Mouse (Mus musculus): ENCODE data around the gene Wscd2. TPM values are rescaled to one million over a fixed set of nuclear protein-coding genes. Genes with fewer than 3 reads are reported as not detected.

Gene Wscd2
- total and polyA plus RNA-seq, 3 experiments, result 0.38 to 0.51 (median 0.39) TPM

- Histone ChIP-seq H3K79me2 (replicated peaks; ENCODE audit: control insufficient read depth, extremely low read depth, insufficient read depth, poor library complexity, severe bottlenecking) (no peaks in the 10 kb centered on the region), H3K4me2 (ENCODE audit: insufficient read depth, low read depth, poor library complexity, severe bottlenecking) (no peak overlapping the region), H3K9ac (ENCODE audit: insufficient read depth, low read depth) (no peak overlapping the region), H3K36me3 (replicated peaks in 1 of 2; ENCODE audit: control insufficient read depth in 1 of 2, insufficient read depth in 1 of 2, low read length in 1 of 2) (no peaks in the 10 kb centered on the region), H3K27me3 (replicated peaks) (peaks cover 64% of the 10 kb centered on the region), H3K4me3 (replicated peaks in 1 of 3; ENCODE audit: low read depth in 2 of 3, low read length in 2 of 3, poor library complexity in 1 of 3) (no peak overlapping the region), H3K9me3 (replicated peaks; ENCODE audit: low read length) (no peaks in the 10 kb centered on the region), H3K4me1 (ENCODE audit: control insufficient read depth in 1 of 2, insufficient read depth in 2 of 2) (peaks cover 8 to 20% of the 10 kb centered on the region in 2 experiments), H3K27ac (ENCODE audit: insufficient read depth, low read depth) (no peak overlapping the region)
- TF ChIP-seq EP300 (IDR thresholded peaks at IDR 0.05; ENCODE audit: low read length) (no peak), NRF1 (IDR thresholded peaks at IDR 0.05; ENCODE audit: low read depth, low read length) (no peak), MAFK (IDR thresholded peaks at IDR 0.05; ENCODE audit: insufficient replicate concordance, low read length) (no peak), JUND (conservative IDR thresholded peaks at IDR 0.05; ENCODE audit: low read depth, low read length) (no peak), IRF4 (IDR thresholded peaks at IDR 0.05; ENCODE audit: low read depth, low read length) (no peak), POLR2A (IDR thresholded peaks at IDR 0.05; ENCODE audit: low read depth, low read length) (no peak), MEF2A (IDR thresholded peaks at IDR 0.05; ENCODE audit: borderline replicate concordance, low read depth, low read length) (no peak), MAX (IDR thresholded peaks at IDR 0.05; ENCODE audit: low read length) (no peak), RCOR1 (conservative IDR thresholded peaks at IDR 0.05; ENCODE audit: low read depth, low read length) (no peak), HCFC1 (IDR thresholded peaks at IDR 0.05; ENCODE audit: low read depth, low read length) (no peak), NELFE (IDR thresholded peaks at IDR 0.05; ENCODE audit: low read depth, low read length) (no peak), CTCF (conservative IDR thresholded peaks at IDR 0.05 in 1 of 2, IDR thresholded peaks at IDR 0.05 in 1 of 2; ENCODE audit: low read depth in 2 of 2, low read length in 2 of 2) (no peak), ZMIZ1 (IDR thresholded peaks at IDR 0.05; ENCODE audit: low read depth, low read length) (no peak), ZC3H11A (IDR thresholded peaks at IDR 0.05; ENCODE audit: low read depth, low read length) (no peak)
- in situ Hi-C loops (cut with MboI; ENCODE audit: low pct_ligation_motif_present, low pct_unique_long_range_greater_than_20kb, low sequenced_read_pairs) (no loop called here), dilution Hi-C loops (cut with MboI; ENCODE audit: extremely low pct_ligation_motif_present, extremely low pct_unique_long_range_greater_than_20kb, low sequenced_read_pairs) (no loop called here)
- no peak for DNase-seq (ENCODE audit: extremely low read depth)
Measured at GRCm38 (mm10) chr5:113504654-113505053, 14.5 kb downstream of the Wscd2 start.

- H3K27me3 ChIP-seq (replicated peaks), result peaks cover 65% of the 10 kb centered on the region
- H3K4me1 ChIP-seq (ENCODE audit: control insufficient read depth in 1 of 2, insufficient read depth in 2 of 2), result peaks cover 8 to 20% of the 10 kb centered on the region in 2 experiments
- DNase-seq (ENCODE audit: extremely low read depth), result no peak
- dilution Hi-C loops (cut with MboI; ENCODE audit: extremely low pct_ligation_motif_present, extremely low pct_unique_long_range_greater_than_20kb, low sequenced_read_pairs) (no loop called here), in situ Hi-C loops (cut with MboI; ENCODE audit: low pct_ligation_motif_present, low pct_unique_long_range_greater_than_20kb, low sequenced_read_pairs) (no loop called here)
- no peak for TF ChIP-seq PAX5 (IDR thresholded peaks at IDR 0.05; ENCODE audit: low read length)
- TF ChIP-seq POLR2A (IDR thresholded peaks at IDR 0.05; ENCODE audit: low read depth, low read length), result no peak
- no peak for TF ChIP-seq MAX (IDR thresholded peaks at IDR 0.05; ENCODE audit: low read length)
- no peak for TF ChIP-seq HCFC1 (IDR thresholded peaks at IDR 0.05; ENCODE audit: low read depth, low read length)
- no peak for TF ChIP-seq ZKSCAN1 (IDR thresholded peaks at IDR 0.05; ENCODE audit: borderline replicate concordance, low read depth, low read length)
- TF ChIP-seq POLR2AphosphoS2 (IDR thresholded peaks at IDR 0.05; ENCODE audit: low read depth, low read length), result no peak
- no peak for TF ChIP-seq NRF1 (IDR thresholded peaks at IDR 0.05; ENCODE audit: low read depth, low read length)
- no peak for TF ChIP-seq MEF2A (IDR thresholded peaks at IDR 0.05; ENCODE audit: borderline replicate concordance, low read depth, low read length)
- no peak for TF ChIP-seq MAFK (IDR thresholded peaks at IDR 0.05; ENCODE audit: insufficient replicate concordance, low read length)
- TF ChIP-seq MXI1 (IDR thresholded peaks at IDR 0.05; ENCODE audit: low read depth, low read length), result no peak
- no peak for TF ChIP-seq IRF4 (IDR thresholded peaks at IDR 0.05; ENCODE audit: low read depth, low read length)
- no peak overlapping the region for H3K27ac ChIP-seq (ENCODE audit: insufficient read depth, low read depth)
- H3K4me2 ChIP-seq (ENCODE audit: insufficient read depth, low read depth, poor library complexity, severe bottlenecking), result no peak overlapping the region
- no peaks in the 10 kb centered on the region for H3K9me3 ChIP-seq (replicated peaks; ENCODE audit: low read length)
- no peak overlapping the region for H3K9ac ChIP-seq (ENCODE audit: insufficient read depth, low read depth)
- H3K79me2 ChIP-seq (replicated peaks; ENCODE audit: control insufficient read depth, extremely low read depth, insufficient read depth, poor library complexity, severe bottlenecking), result no peaks in the 10 kb centered on the region
- no peak overlapping the region for H3K4me3 ChIP-seq (replicated peaks in 1 of 3; ENCODE audit: low read depth in 2 of 3, low read length in 2 of 3, poor library complexity in 1 of 3)
- no peaks in the 10 kb centered on the region for H3K36me3 ChIP-seq (replicated peaks in 1 of 2; ENCODE audit: control insufficient read depth in 1 of 2, insufficient read depth in 1 of 2, low read length in 1 of 2)
Measured at GRCm38 (mm10) chr5:113506065-113506464, 15.9 kb downstream of the Wscd2 start.

Measured in CH12.LX (cell line).